Mouse (Mus musculus) kidney, embryonic 14.5 days (tissue): ENCODE data around the gene Tspan6. TPM values are rescaled to one million over a fixed set of nuclear protein-coding genes. Genes with fewer than 3 reads are reported as not detected.

Experiments
- ATAC-seq: fragments of 200-750 bp; cut with Nextera tagmentation; 2 replicates; pipeline ENCODE4 v1.8.0; 2017; ENCODE audit warnings: moderate number of reproducible peaks, mild to moderate bottlenecking, moderate TSS enrichment, moderate library complexity; ENCODE audit not compliant: low FRiP score, low TSS enrichment
- H3K27ac ChIP-seq: fragments of 300-500 bp; sonication (generic); 2 replicates; pipeline ENCODE4 v1.5.1; 2014; ENCODE audit warnings: low read depth, mild to moderate bottlenecking, low read length, moderate library complexity, mixed read lengths
- H3K27me3 ChIP-seq: fragments of 300-500 bp; sonication (generic); 2 replicates; pipeline ENCODE4 v1.6.1; 2014; ENCODE audit warnings: mild to moderate bottlenecking, low read length; ENCODE audit not compliant: control insufficient read depth, insufficient read depth
- H3K36me3 ChIP-seq: fragments of 300-500 bp; sonication (generic); 2 replicates; pipeline ENCODE4 v1.6.1; 2014; ENCODE audit warnings: low read length, mixed read lengths; ENCODE audit not compliant: control insufficient read depth, insufficient read depth
- H3K4me1 ChIP-seq: fragments of 300-500 bp; sonication (generic); 2 replicates; pipeline ENCODE4 v1.6.1; 2014; ENCODE audit warnings: low read length, mixed read lengths; ENCODE audit not compliant: control insufficient read depth, insufficient read depth
- H3K4me2 ChIP-seq: fragments of 300-500 bp; sonication (generic); replicated peaks from 2 replicates; pipeline ENCODE4 v1.6.1; 2014; ENCODE audit warnings: low read depth, mild to moderate bottlenecking, low read length
- H3K4me3 ChIP-seq: fragments of 300-500 bp; sonication (generic); 2 replicates; pipeline ENCODE4 v1.5.1; 2014; ENCODE audit warnings: mild to moderate bottlenecking, low read length
- H3K9ac ChIP-seq: fragments of 300-500 bp; sonication (generic); 2 replicates; pipeline ENCODE4 v1.6.1; 2014; ENCODE audit warnings: low read depth, mild to moderate bottlenecking, low read length, moderate library complexity
- H3K9me3 ChIP-seq: fragments of 300-500 bp; sonication (generic); 2 replicates; pipeline ENCODE4 v1.6.1; 2016; ENCODE audit warnings: low read length; ENCODE audit not compliant: control insufficient read depth
- WGBS: fragments of 180-500 bp; shearing (Covaris S2); extraction: QIAGEN DNeasy Blood & Tissue Kit; methylation state at CpG from one replicate; pipeline ENCODE4 v1.1.7; 2014; 5-methylcytosine and 5-hydroxymethylcytosine counted together
- polyA plus RNA-seq: library from polyadenylated mRNA; unstranded; fragments of >200 nt; fragmentation: Nextera tagmentation; extraction: Ambion mirVana; gene quantifications from 2 replicates; pipeline ENCODE4 v1.2.1, GENCODE M21; 2014

Tspan6 gene
- polyA plus RNA-seq, 1 experiment from 2014 or later, result 203 TPM

GRCm38 (mm10) chrX:133911397-133912103 lies 13.3 kb upstream of the Tspan6 start:
- no peaks in the 10 kb centered on the region for H3K4me1 ChIP-seq
- no peak overlapping the region for H3K4me2 ChIP-seq
- H3K27ac ChIP-seq, result no peak overlapping the region; the same call in 1 of the 2 replicates
- no peaks in the 10 kb centered on the region for H3K9me3 ChIP-seq
- no peak overlapping the region for H3K9ac ChIP-seq
- WGBS, result 62% methylated on average over 10 of the region's 10 CpGs
- ATAC-seq, result no peak
- H3K36me3 ChIP-seq, result no peaks in the 10 kb centered on the region
- no peaks in the 10 kb centered on the region for H3K27me3 ChIP-seq
- H3K4me3 ChIP-seq, result no peak overlapping the region

GRCm38 (mm10) chrX:133908261-133908660 lies 10.0 kb upstream of the Tspan6 start, which contains the start of gene Srpx2:
Gene Srpx2 (plus strand): TSS chrX:133908426.
- Histone ChIP-seq H3K36me3 (no peaks in the 10 kb centered on the region), H3K9ac (no peak within 1 kb of the TSS), H3K27me3 (no peaks in the 10 kb centered on the region), H3K4me3 (no peak within 1 kb of the TSS), H3K27ac (no peak within 1 kb of the TSS), H3K4me1 (no peaks in the 10 kb centered on the region), H3K4me2 (no peak within 1 kb of the TSS), H3K9me3 (no peaks in the 10 kb centered on the region)
- no peak for ATAC-seq
- 44% methylated on average over 3 of the region's 3 CpGs for WGBS

GRCm38 (mm10) chrX:133888111-133888510 lies 10.1 kb downstream of the Tspan6 start:
- H3K36me3 ChIP-seq, result peaks cover 6% of the 10 kb centered on the region; the same call in 1 of the 2 replicates
- H3K9ac ChIP-seq, result no peak overlapping the region
- no peaks in the 10 kb centered on the region for H3K27me3 ChIP-seq
- H3K9me3 ChIP-seq, result no peaks in the 10 kb centered on the region
- H3K4me3 ChIP-seq, result no peak overlapping the region
- ATAC-seq, result no peak
- WGBS, result 85% methylated on average over 5 of the region's 5 CpGs
- no peaks in the 10 kb centered on the region for H3K4me1 ChIP-seq
- H3K27ac ChIP-seq, result no peak overlapping the region
- H3K4me2 ChIP-seq, result no peak overlapping the region

- Histone ChIP-seq H3K9ac (no peak overlapping the region), H3K4me3 (no peak overlapping the region), H3K4me1 (no peaks in the 10 kb centered on the region), H3K9me3 (no peaks in the 10 kb centered on the region), H3K4me2 (no peak overlapping the region), H3K36me3 (peaks cover 4% of the 10 kb centered on the region; the same call in 1 of the 2 replicates), H3K27me3 (no peaks in the 10 kb centered on the region), H3K27ac (no peak overlapping the region)
- ATAC-seq, result no peak
- WGBS, result 95% methylated on average over 3 of the region's 3 CpGs
Measured at GRCm38 (mm10) chrX:133887308-133887707, 10.9 kb downstream of the Tspan6 start.

GRCm38 (mm10) chrX:133869743-133870142 lies 28.5 kb downstream of the Tspan6 start:
- H3K4me1 ChIP-seq, result no peaks in the 10 kb centered on the region
- no peaks in the 10 kb centered on the region for H3K36me3 ChIP-seq
- no peak for ATAC-seq
- H3K27me3 ChIP-seq, result no peaks in the 10 kb centered on the region
- H3K4me3 ChIP-seq, result no peak overlapping the region
- no peak overlapping the region for H3K4me2 ChIP-seq
- H3K27ac ChIP-seq, result no peak overlapping the region
- no peaks in the 10 kb centered on the region for H3K9me3 ChIP-seq
- WGBS, result 92% methylated on average over 6 of the region's 6 CpGs
- no peak overlapping the region for H3K9ac ChIP-seq

GRCm38 (mm10) chrX:133853637-133854036 lies 44.6 kb downstream of the Tspan6 start:
- H3K27me3 ChIP-seq, result no peaks in the 10 kb centered on the region; the same call in 1 of the 2 replicates
- no peak for ATAC-seq
- no peaks in the 10 kb centered on the region for H3K9me3 ChIP-seq
- H3K9ac ChIP-seq, result no peak overlapping the region
- H3K36me3 ChIP-seq, result no peaks in the 10 kb centered on the region
- no peak overlapping the region for H3K4me3 ChIP-seq
- no peak overlapping the region for H3K27ac ChIP-seq
- H3K4me2 ChIP-seq, result no peak overlapping the region
- no peaks in the 10 kb centered on the region for H3K4me1 ChIP-seq
- WGBS, result 91% methylated on average over 4 of the region's 4 CpGs

- Histone ChIP-seq H3K36me3 (no peaks in the 10 kb centered on the region), H3K4me1 (no peaks in the 10 kb centered on the region), H3K4me2 (no peak within 1 kb of the TSS), H3K9ac (no peak within 1 kb of the TSS), H3K9me3 (no peaks in the 10 kb centered on the region), H3K27ac (no peak within 1 kb of the TSS), H3K27me3 (no peaks in the 10 kb centered on the region; the same call in 1 of the 2 replicates), H3K4me3 (no peak within 1 kb of the TSS)
- no peak for ATAC-seq
- WGBS, result 79% methylated on average over 5 of the region's 5 CpGs
Measured at GRCm38 (mm10) chrX:133850680-133851079, 47.5 kb downstream of the Tspan6 start, which contains the start of gene Tnmd. Gene Tnmd (plus strand): TSS chrX:133850980.

Other genes with a start within 250 kb of the Tspan6 start
- gene Pcdh19, start 209.4 kb downstream of the Tspan6 start, polyA plus RNA-seq, result 6.3 and 8.6 TPM in 2 replicates
- not detected in 2 replicates for gene Tnmd, start 47.4 kb downstream of the Tspan6 start, polyA plus RNA-seq
- 1.7 and 1.8 TPM in 2 replicates for gene Srpx2, start 10.0 kb upstream of the Tspan6 start, polyA plus RNA-seq
- gene Sytl4, start 83.4 kb upstream of the Tspan6 start, polyA plus RNA-seq, result 2.4 and 3.3 TPM in 2 replicates
- gene Cstf2, start 160.8 kb upstream of the Tspan6 start, polyA plus RNA-seq, result 32.7 and 58.5 TPM in 2 replicates